Mouse (Mus musculus) brown adipose tissue, adult 24 weeks (tissue): ENCODE measurements around the gene Mast1. TPM values are rescaled to one million over a fixed set of nuclear protein-coding genes. Genes with fewer than 3 reads are reported as not detected.
A peak's percentile ranks its signal among the peaks of the same experiment; 100 is the strongest.

ENCODE experiments used
- H3K27ac ChIP-seq: fragments of 200-500 bp; replicated peaks from 2 replicates; pipeline ENCODE4 v1.5.1; 2012; ENCODE audit warnings: low read depth, mild to moderate bottlenecking, low read length
- H3K4me1 ChIP-seq: fragments of 200-500 bp; 2 replicates; pipeline ENCODE4 v1.6.1; 2012; ENCODE audit warnings: low read length, mixed read lengths; ENCODE audit not compliant: control insufficient read depth, insufficient read depth, insufficient read length
- H3K4me3 ChIP-seq: fragments of 200-500 bp; 2 replicates; pipeline ENCODE4 v1.5.1; 2012; ENCODE audit warnings: low read depth, mild to moderate bottlenecking, low read length, moderate library complexity; ENCODE audit not compliant: insufficient read depth
- polyA plus RNA-seq: library from polyadenylated mRNA; stranded (reverse); fragments of >200 nt; gene quantifications from 2 replicates; pipeline ENCODE4 v1.2.4, GENCODE M21; 2012; ENCODE audit not compliant: missing spikeins, insufficient read depth, insufficient read length

The Mast1 gene
- polyA plus RNA-seq: not detected in 2 replicates

GRCm38 (mm10) chr8:84936962-84937546 lies at the start of gene Mast1:
Gene Mast1 (minus strand): TSS chr8:84937359.
- 0 out of 2 replicates have a peak, but pooled peaks cover 2% of the 10 kb centered on the region for H3K4me1 ChIP-seq
- peak within 1 kb of the TSS; percentile 29 for H3K4me3 ChIP-seq
- H3K27ac ChIP-seq: no peak within 1 kb of the TSS

GRCm38 (mm10) chr8:84986379-84986945 lies 49.3 kb upstream of the Mast1 start:
- Histone ChIP-seq H3K27ac (peak overlapping the region; percentile 80), H3K4me3 (peak overlapping the region; percentile 62), H3K4me1 (peaks cover 8% of the 10 kb centered on the region)

GRCm38 (mm10) chr8:84985684-84986378 lies 48.7 kb upstream of the Mast1 start:
- H3K27ac ChIP-seq: peak overlapping the region; percentile 80
- H3K4me1 ChIP-seq: peaks cover 13% of the 10 kb centered on the region
- peak overlapping the region; percentile 62 for H3K4me3 ChIP-seq

- H3K4me3 ChIP-seq: peak overlapping the region; percentile 62
- H3K27ac ChIP-seq: peak overlapping the region; percentile 80
- peaks cover 16% of the 10 kb centered on the region for H3K4me1 ChIP-seq
Observed at GRCm38 (mm10) chr8:84985049-84985683, 48.0 kb upstream of the Mast1 start.

- H3K4me3 ChIP-seq: peak overlapping the region; percentile 62
- peaks cover 16% of the 10 kb centered on the region for H3K4me1 ChIP-seq
- peak overlapping the region; percentile 80 for H3K27ac ChIP-seq
Observed at GRCm38 (mm10) chr8:84984294-84985048, 47.3 kb upstream of the Mast1 start.

GRCm38 (mm10) chr8:84982499-84983011 lies 45.4 kb upstream of the Mast1 start:
- Histone ChIP-seq H3K4me3 (no peak overlapping the region), H3K4me1 (peaks cover 16% of the 10 kb centered on the region), H3K27ac (peak overlapping the region; percentile 39; the same call in 1 of the 2 replicates)

- H3K4me1 ChIP-seq: peaks cover 16% of the 10 kb centered on the region
- no peak overlapping the region for H3K4me3 ChIP-seq
- peak overlapping the region; percentile 39; the same call in 1 of the 2 replicates for H3K27ac ChIP-seq
Observed at GRCm38 (mm10) chr8:84981644-84982498, 44.7 kb upstream of the Mast1 start.

- Histone ChIP-seq H3K4me3 (peak overlapping the region; percentile 55), H3K4me1 (peaks cover 16% of the 10 kb centered on the region), H3K27ac (peak overlapping the region; percentile 79)
Observed at GRCm38 (mm10) chr8:84980622-84981358, 43.6 kb upstream of the Mast1 start.

- Histone ChIP-seq H3K27ac (peak overlapping the region; percentile 97), H3K4me3 (peak overlapping the region; percentile 55), H3K4me1 (peaks cover 13% of the 10 kb centered on the region)
Observed at GRCm38 (mm10) chr8:84979599-84980421, 42.7 kb upstream of the Mast1 start.

GRCm38 (mm10) chr8:84978248-84978940 lies 41.2 kb upstream of the Mast1 start, which contains the start of gene Junb:
Gene Junb (minus strand): TSS chr8:84978718.
- H3K4me3 ChIP-seq: peak within 1 kb of the TSS; percentile 83
- peaks cover 11% of the 10 kb centered on the region for H3K4me1 ChIP-seq
- H3K27ac ChIP-seq: peak within 1 kb of the TSS; percentile 97

- Histone ChIP-seq H3K27ac (peak overlapping the region; percentile 92), H3K4me1 (peaks cover 11% of the 10 kb centered on the region), H3K4me3 (peak overlapping the region; percentile 83)
Observed at GRCm38 (mm10) chr8:84977435-84978247, 40.5 kb upstream of the Mast1 start.
